Mouse (Mus musculus) midbrain, embryonic 16.5 days (tissue): ENCODE measurements at regions not wholly inside any gene's neighbourhood (a gene's known extent, or its start where the extent isn't known, plus 50 kb on each side); places are given as distances from the start of the nearest gene placed in this dataset.

ENCODE experiments used
- ATAC-seq: fragments of 200-750 bp; cut with Nextera tagmentation; 2 replicates; pipeline ENCODE4 v1.8.0; 2017; ENCODE audit warnings: moderate TSS enrichment
- H3K27ac ChIP-seq: fragments of 300-500 bp; sonication (generic); 2 replicates; pipeline ENCODE4 v1.5.1; 2014; ENCODE audit warnings: mild to moderate bottlenecking, low read length, mixed read lengths
- H3K27me3 ChIP-seq: fragments of 300-500 bp; sonication (generic); 2 replicates; pipeline ENCODE4 v1.6.1; 2014; ENCODE audit warnings: low read depth, low read length, mixed read lengths; ENCODE audit not compliant: control insufficient read depth, insufficient read depth
- H3K36me3 ChIP-seq: fragments of 300-500 bp; sonication (generic); 2 replicates; pipeline ENCODE4 v1.6.1; 2014; ENCODE audit warnings: mild to moderate bottlenecking, low read length, moderate library complexity, mixed read lengths; ENCODE audit not compliant: control insufficient read depth, insufficient read depth
- H3K4me1 ChIP-seq: fragments of 300-500 bp; sonication (generic); 2 replicates; pipeline ENCODE4 v1.6.1; 2014; ENCODE audit warnings: mild to moderate bottlenecking, low read length, mixed read lengths; ENCODE audit not compliant: control insufficient read depth, insufficient read depth
- H3K4me2 ChIP-seq: fragments of 300-500 bp; sonication (generic); 2 replicates; pipeline ENCODE4 v1.6.1; 2014; ENCODE audit warnings: mild to moderate bottlenecking, low read length, mixed read lengths
- H3K4me3 ChIP-seq: fragments of 300-500 bp; sonication (generic); 2 replicates; pipeline ENCODE4 v1.5.1; 2014; ENCODE audit warnings: low read depth, mild to moderate bottlenecking, low read length, moderate library complexity, mixed read lengths
- H3K9ac ChIP-seq: fragments of 300-500 bp; sonication (generic); 2 replicates; pipeline ENCODE4 v1.6.1; 2014; ENCODE audit warnings: low read depth, low read length, mixed read lengths
- H3K9me3 ChIP-seq: fragments of 300-500 bp; sonication (generic); replicated peaks from 2 replicates; pipeline ENCODE4 v1.6.1; 2014; ENCODE audit warnings: mild to moderate bottlenecking, low read length, mixed read lengths; ENCODE audit not compliant: control insufficient read depth, poor library complexity, severe bottlenecking
- WGBS: fragments of 180-500 bp; shearing (Covaris S2); extraction: QIAGEN DNeasy Blood & Tissue Kit; methylation state at CpG from one replicate; pipeline ENCODE4 v1.1.7; 2014; 5-methylcytosine and 5-hydroxymethylcytosine counted together

DNA sequence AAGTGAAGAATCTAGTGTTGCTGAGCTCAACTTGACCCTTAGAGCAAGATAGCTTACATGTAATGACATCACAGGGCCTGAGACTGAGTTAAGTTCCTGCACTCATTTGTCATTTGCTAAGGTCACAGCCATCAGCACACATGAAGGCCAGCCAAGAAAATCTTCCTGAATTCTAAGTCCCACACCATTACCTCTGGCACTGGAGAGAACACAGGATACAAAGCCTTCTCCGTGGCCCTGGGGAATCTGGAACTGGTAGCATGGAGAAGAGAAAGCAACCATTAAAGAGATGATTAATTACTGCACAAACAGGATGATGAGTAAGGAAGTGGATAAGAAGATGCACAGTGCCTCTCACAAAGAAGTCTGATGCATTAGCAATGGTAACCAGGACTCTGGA, 232.0 kb downstream of the Wdr72 start:
- H3K9ac ChIP-seq: no peak overlapping the region
- no peaks in the 10 kb centered on the region for H3K4me1 ChIP-seq
- WGBS: 91% methylated on average over 1 of the region's 1 CpGs

GRCm38 (mm10) chr9:74345027-74345426, 234.9 kb downstream of the Wdr72 start:
- H3K9me3 ChIP-seq: no peaks in the 10 kb centered on the region
- no peak for ATAC-seq
- H3K36me3 ChIP-seq: no peaks in the 10 kb centered on the region
- no peak overlapping the region for H3K9ac ChIP-seq
- no peaks in the 10 kb centered on the region for H3K27me3 ChIP-seq
- H3K27ac ChIP-seq: no peak overlapping the region
- 40% methylated on average over 7 of the region's 7 CpGs for WGBS
- no peak overlapping the region for H3K4me3 ChIP-seq
- no peak overlapping the region for H3K4me2 ChIP-seq
- no peaks in the 10 kb centered on the region for H3K4me1 ChIP-seq

More for the DNA sequence above, 232.0 kb downstream of the Wdr72 start:
- Histone ChIP-seq H3K9me3 (no peaks in the 10 kb centered on the region), H3K27me3 (no peaks in the 10 kb centered on the region), H3K4me2 (no peak overlapping the region), H3K27ac (no peak overlapping the region), H3K36me3 (no peaks in the 10 kb centered on the region), H3K4me3 (no peak overlapping the region)
- no peak for ATAC-seq

DNA sequence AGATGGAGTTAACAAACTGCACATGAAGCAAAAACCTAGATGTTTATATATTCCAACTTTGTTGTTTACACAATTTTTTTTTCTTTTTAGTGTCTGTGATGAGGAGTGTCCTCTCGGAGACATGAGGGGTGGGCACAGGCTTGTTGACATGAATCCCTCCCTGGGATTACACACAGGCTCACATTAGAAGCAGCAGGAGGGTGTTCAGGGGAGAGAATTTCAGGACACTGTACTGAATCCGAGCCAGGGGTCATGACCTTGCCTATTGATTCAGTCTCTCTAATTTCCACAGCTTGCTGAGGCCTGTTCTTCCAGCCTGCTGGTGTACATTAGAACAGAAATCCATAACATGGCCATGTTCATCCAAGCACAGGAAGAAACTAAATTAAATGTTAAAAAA, 238.6 kb downstream of the Wdr72 start:
- no peaks in the 10 kb centered on the region for H3K27me3 ChIP-seq
- no peaks in the 10 kb centered on the region for H3K9me3 ChIP-seq
- H3K9ac ChIP-seq: no peak overlapping the region
- no peaks in the 10 kb centered on the region for H3K4me1 ChIP-seq
- no peak overlapping the region for H3K27ac ChIP-seq
- no peak overlapping the region for H3K4me2 ChIP-seq
- no peak overlapping the region for H3K4me3 ChIP-seq
- no peak for ATAC-seq
- no peaks in the 10 kb centered on the region for H3K36me3 ChIP-seq
- 26% methylated on average over 2 of the region's 2 CpGs for WGBS

DNA sequence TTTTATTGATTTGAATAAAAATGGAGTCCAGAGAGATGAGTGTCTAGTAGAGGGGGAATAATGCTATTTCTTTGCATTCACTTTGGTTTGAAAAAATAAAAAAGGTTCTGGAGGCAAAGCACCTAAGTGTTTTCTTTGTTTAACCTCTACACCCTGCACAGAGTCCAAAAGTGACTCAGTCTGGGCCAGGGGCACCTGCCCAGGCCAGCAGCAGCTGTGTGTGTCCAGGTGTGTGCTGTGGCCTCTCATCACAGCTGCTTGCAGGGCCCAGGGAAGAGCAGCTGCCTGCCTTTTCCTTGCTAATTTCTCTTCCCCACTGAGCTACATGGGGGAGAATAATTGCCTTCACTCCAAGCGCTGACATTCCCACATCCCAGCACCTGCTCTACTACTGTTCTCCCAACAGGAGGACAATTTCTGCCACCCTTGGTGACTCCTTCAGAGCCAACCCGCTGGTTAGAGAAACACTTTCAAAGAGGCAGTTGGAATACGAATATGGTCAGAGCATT, 255.8 kb downstream of the Wdr72 start:
- Histone ChIP-seq H3K27ac (no peak overlapping the region), H3K27me3 (no peaks in the 10 kb centered on the region), H3K4me3 (no peak overlapping the region), H3K36me3 (no peaks in the 10 kb centered on the region), H3K4me2 (no peak overlapping the region), H3K4me1 (no peaks in the 10 kb centered on the region), H3K9ac (no peak overlapping the region), H3K9me3 (no peaks in the 10 kb centered on the region)
- WGBS: 26% methylated on average over 3 of the region's 3 CpGs
- no peak for ATAC-seq

DNA sequence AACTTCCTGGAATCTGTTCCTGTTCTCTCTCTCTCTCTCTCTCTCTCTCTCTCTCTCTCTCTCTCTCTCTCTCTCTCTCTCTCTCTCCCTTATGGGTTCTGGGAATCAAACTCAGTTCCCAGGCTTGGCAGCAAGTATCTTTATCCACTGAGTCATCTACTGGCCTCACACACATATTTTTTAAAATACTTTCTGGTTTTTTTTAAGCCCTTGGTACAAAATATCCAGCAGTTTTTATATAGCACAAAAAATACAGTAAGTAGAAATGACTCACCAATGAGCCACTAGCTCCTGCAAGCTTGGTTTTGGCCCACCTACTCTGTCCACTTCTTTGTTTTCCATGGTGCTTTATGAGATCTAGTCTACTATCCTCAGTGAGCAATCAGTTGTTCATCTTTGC, 266.0 kb downstream of the Wdr72 start:
- no peak overlapping the region for H3K4me3 ChIP-seq
- H3K36me3 ChIP-seq: no peaks in the 10 kb centered on the region
- no peak overlapping the region for H3K9ac ChIP-seq
- no peaks in the 10 kb centered on the region for H3K9me3 ChIP-seq
- no peaks in the 10 kb centered on the region for H3K4me1 ChIP-seq
- no peak overlapping the region for H3K4me2 ChIP-seq
- no peak for ATAC-seq
- no peaks in the 10 kb centered on the region for H3K27me3 ChIP-seq
- no peak overlapping the region for H3K27ac ChIP-seq

GRCm38 (mm10) chr9:74377204-74377603, 267.0 kb downstream of the Wdr72 start:
- no peak for ATAC-seq
- Histone ChIP-seq H3K27ac (no peak overlapping the region), H3K4me1 (no peaks in the 10 kb centered on the region), H3K36me3 (no peaks in the 10 kb centered on the region), H3K9me3 (no peaks in the 10 kb centered on the region), H3K27me3 (no peaks in the 10 kb centered on the region), H3K4me2 (no peak overlapping the region), H3K9ac (no peak overlapping the region), H3K4me3 (no peak overlapping the region)

DNA sequence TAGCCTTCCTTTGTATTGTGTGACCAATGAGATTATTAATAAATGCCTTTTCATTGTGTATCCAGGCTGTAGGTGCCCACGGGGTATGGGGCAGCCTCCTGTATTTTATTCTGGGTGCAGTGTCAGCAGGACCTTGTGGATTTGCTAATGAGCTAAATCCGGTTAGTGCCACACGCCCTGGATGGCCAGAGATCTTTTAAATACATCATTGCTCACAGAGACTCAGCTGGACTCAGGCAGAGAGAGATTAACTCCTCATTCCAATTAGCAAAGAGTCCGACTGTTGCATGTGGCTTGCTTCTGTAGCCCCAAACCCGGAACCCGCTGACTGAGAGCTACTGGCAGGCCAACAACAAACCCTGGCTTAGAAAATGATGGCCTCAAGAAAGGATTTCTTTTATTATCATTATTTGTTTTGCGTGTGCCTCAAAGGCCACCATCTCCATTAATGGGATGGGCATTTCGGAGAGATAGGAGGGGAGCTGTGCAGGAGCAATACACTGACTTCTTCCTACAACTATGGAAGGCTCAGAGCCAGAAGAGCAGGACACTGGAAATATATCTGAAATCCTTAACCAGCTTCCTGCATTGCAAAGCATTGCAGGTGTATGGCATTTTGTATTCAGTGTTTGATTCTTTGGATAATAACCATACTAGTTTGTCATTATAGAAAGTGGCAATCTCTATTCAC, 274.2 kb downstream of the Wdr72 start:
- Histone ChIP-seq H3K4me2 (no peak overlapping the region), H3K4me1 (peaks cover 2% of the 10 kb centered on the region; the same call in 1 of the 2 replicates), H3K4me3 (no peak overlapping the region), H3K27me3 (no peaks in the 10 kb centered on the region), H3K9ac (no peak overlapping the region), H3K27ac (no peak overlapping the region), H3K36me3 (no peaks in the 10 kb centered on the region), H3K9me3 (no peaks in the 10 kb centered on the region)
- 16% methylated on average over 8 of the region's 8 CpGs for WGBS
- ATAC-seq: peak; percentile 71

- no peaks in the 10 kb centered on the region for H3K9me3 ChIP-seq
- H3K27me3 ChIP-seq: no peaks in the 10 kb centered on the region
- H3K4me3 ChIP-seq: no peak overlapping the region
- H3K27ac ChIP-seq: no peak overlapping the region
- ATAC-seq: no peak
- H3K9ac ChIP-seq: no peak overlapping the region
- 92% methylated on average over 2 of the region's 2 CpGs for WGBS
- no peaks in the 10 kb centered on the region for H3K36me3 ChIP-seq
- 0 out of 2 replicates have a peak, but pooled peaks cover 4% of the 10 kb centered on the region for H3K4me1 ChIP-seq
- no peak overlapping the region for H3K4me2 ChIP-seq
These were observed 315.4 kb downstream of the Wdr72 start for GRCm38 (mm10) chr9:74425594-74425993.

- H3K4me3 ChIP-seq: no peak overlapping the region
- H3K36me3 ChIP-seq: no peaks in the 10 kb centered on the region
- H3K27me3 ChIP-seq: no peaks in the 10 kb centered on the region
- H3K4me1 ChIP-seq: no peaks in the 10 kb centered on the region
- WGBS: 61% methylated on average over 5 of the region's 5 CpGs
- H3K9me3 ChIP-seq: no peaks in the 10 kb centered on the region
- H3K27ac ChIP-seq: no peak overlapping the region
- no peak for ATAC-seq
- no peak overlapping the region for H3K9ac ChIP-seq
- no peak overlapping the region for H3K4me2 ChIP-seq
These were observed 339.8 kb downstream of the Wdr72 start for GRCm38 (mm10) chr9:74449981-74450380.
